Mouse (Mus musculus) spleen, adult 2 months (tissue): Measurements from ENCODE around the gene Man2b2. TPM values are rescaled to one million over a fixed set of nuclear protein-coding genes. Genes with fewer than 3 reads are reported as not detected.

Experiments
- DNase-seq, 2 experiments: peaks; one replicate each; pipeline versions ENCODE4 v3.0.0 to v3.0.0-alpha.2; 2012 to 2021; ENCODE audit warnings: low spot score in 2 of 2, low read depth in 1 of 2
- H3K27ac ChIP-seq: fragments of 200-500 bp; 2 replicates; pipeline ENCODE4 v1.5.1; 2012; ENCODE audit warnings: low read length, inconsistent platforms; ENCODE audit not compliant: insufficient read depth
- H3K27me3 ChIP-seq: fragments of 200-500 bp; 2 replicates; pipeline ENCODE4 v1.6.1; 2012; ENCODE audit warnings: mild to moderate bottlenecking, moderate library complexity, low read length, inconsistent platforms; ENCODE audit not compliant: control insufficient read depth, insufficient read depth
- H3K36me3 ChIP-seq: fragments of 200-500 bp; 2 replicates; pipeline ENCODE4 v1.6.1; 2012; ENCODE audit warnings: mild to moderate bottlenecking, low read length, inconsistent platforms; ENCODE audit not compliant: control insufficient read depth, insufficient read depth
- H3K4me1 ChIP-seq: fragments of 200-500 bp; 2 replicates; pipeline ENCODE4 v1.6.1; 2011; ENCODE audit warnings: inconsistent platforms; ENCODE audit not compliant: control insufficient read depth, insufficient read depth, insufficient read length
- H3K4me3 ChIP-seq: fragments of 200-500 bp; 2 replicates; pipeline ENCODE4 v1.5.1; 2011; ENCODE audit warnings: mild to moderate bottlenecking, inconsistent platforms; ENCODE audit not compliant: insufficient read depth, insufficient read length; ENCODE audit errors: extremely low read depth
- CTCF ChIP-seq: fragments of 200-500 bp; IDR thresholded peaks from 2 replicates; pipeline ENCODE4 v1.5.1; 2011; ENCODE audit warnings: mild to moderate bottlenecking, inconsistent platforms; ENCODE audit not compliant: insufficient read depth, insufficient read length, insufficient replicate concordance; ENCODE audit errors: extremely low read depth
- POLR2A ChIP-seq: fragments of 200-500 bp; IDR thresholded peaks from 2 replicates; pipeline ENCODE4 v1.6.1; 2011; ENCODE audit warnings: low read depth, low read length, inconsistent platforms
- WGBS: fragments of 180-500 bp; shearing (Covaris S2); methylation state at CpG from one replicate; pipeline ENCODE4 v1.1.7; 2018; 5-methylcytosine and 5-hydroxymethylcytosine counted together
- polyA plus RNA-seq: library from polyadenylated mRNA; depleted of rRNA; stranded (reverse); fragments of >200 nt; gene quantifications from 2 replicates; pipeline ENCODE4 v1.2.3, GENCODE M21; 2012

The Man2b2 gene
- polyA plus RNA-seq, 1 experiment: 75.2 TPM

DNA sequence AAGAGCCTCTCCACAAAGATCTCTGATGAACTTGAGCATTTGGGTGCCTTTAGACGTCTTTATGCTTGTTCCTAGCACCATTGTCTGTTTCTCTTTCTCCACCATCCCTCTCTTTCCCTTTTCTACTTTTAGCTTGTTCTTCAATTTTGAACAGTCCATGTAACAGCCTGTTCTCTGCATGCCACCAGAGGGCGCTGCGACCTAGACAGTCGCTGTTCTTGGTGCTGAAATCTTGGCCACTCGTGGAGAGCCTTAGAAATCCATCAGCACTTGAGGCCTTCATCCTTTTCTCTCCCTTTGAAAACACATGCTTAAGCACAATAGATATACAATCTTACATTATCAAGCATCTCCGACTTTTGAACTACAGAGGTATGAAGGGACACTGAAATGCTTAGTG, 5.5 kb upstream of the Man2b2 start:
- Histone ChIP-seq H3K4me1 (peaks cover 3% of the 10 kb centered on the region; the same call in 1 of the 2 replicates), H3K4me3 (no peak overlapping the region), H3K27ac (no peak overlapping the region), H3K27me3 (no peaks in the 10 kb centered on the region), H3K36me3 (no peaks in the 10 kb centered on the region)
- 3% methylated on average over 6 of the region's 6 CpGs for WGBS
- peak in 1 of 2 experiments; percentile 49 for DNase-seq
- peak; percentile 91; the same call in 1 of the 2 replicates for TF ChIP-seq CTCF
- TF ChIP-seq POLR2A: no peak

DNA sequence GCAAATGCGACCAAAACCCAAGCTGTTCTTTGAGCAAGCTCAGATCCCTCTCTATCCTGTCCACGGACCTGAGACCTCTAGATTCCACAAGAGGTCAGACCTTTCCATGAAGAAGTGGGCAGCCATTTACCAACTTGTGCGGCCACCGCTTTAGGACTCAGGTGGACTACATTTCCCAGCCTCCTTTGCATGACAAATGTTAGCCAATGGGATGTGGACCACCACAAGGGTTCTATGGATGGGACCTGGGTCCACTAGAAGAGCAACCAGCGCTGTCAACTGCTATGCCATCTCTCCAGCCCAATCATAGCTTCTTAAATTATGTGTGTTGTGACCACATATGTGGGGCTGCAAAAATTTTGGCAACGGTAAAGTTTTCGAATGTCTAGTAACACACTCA, 819 bp upstream of the Man2b2 start:
- H3K4me1 ChIP-seq: peaks cover 9% of the 10 kb centered on the region; the same call in 1 of the 2 replicates
- H3K36me3 ChIP-seq: peaks cover 11% of the 10 kb centered on the region; the same call in 1 of the 2 replicates
- TF ChIP-seq CTCF: no peak
- no peak overlapping the region for H3K27ac ChIP-seq
- WGBS: 58% methylated on average over 7 of the region's 7 CpGs
- no peak for DNase-seq
- H3K27me3 ChIP-seq: no peaks in the 10 kb centered on the region
- no peak overlapping the region for H3K4me3 ChIP-seq

- no peak for DNase-seq
- H3K27ac ChIP-seq: no peak overlapping the region
- peaks cover 9% of the 10 kb centered on the region; the same call in 1 of the 2 replicates for H3K4me1 ChIP-seq
- no peaks in the 10 kb centered on the region for H3K27me3 ChIP-seq
- no peak for TF ChIP-seq CTCF
- no peak for TF ChIP-seq POLR2A
- WGBS: 91% methylated on average over 4 of the region's 4 CpGs
- no peak overlapping the region for H3K4me3 ChIP-seq
- H3K36me3 ChIP-seq: peaks cover 24% of the 10 kb centered on the region
These were observed 1.4 kb downstream of the Man2b2 start for GRCm38 (mm10) chr5:36829098-36829497.

- no peak for DNase-seq
- peaks cover 71% of the 10 kb centered on the region for H3K36me3 ChIP-seq
- no peak for TF ChIP-seq CTCF
- TF ChIP-seq POLR2A: no peak
- H3K4me3 ChIP-seq: no peak overlapping the region
- no peaks in the 10 kb centered on the region for H3K4me1 ChIP-seq
- no peak overlapping the region for H3K27ac ChIP-seq
- H3K27me3 ChIP-seq: no peaks in the 10 kb centered on the region
- 97% methylated on average over 4 of the region's 4 CpGs for WGBS
These were observed 7.5 kb downstream of the Man2b2 start for GRCm38 (mm10) chr5:36822907-36823306.

- Histone ChIP-seq H3K4me1 (no peaks in the 10 kb centered on the region), H3K27me3 (no peaks in the 10 kb centered on the region), H3K27ac (no peak overlapping the region), H3K4me3 (no peak overlapping the region), H3K36me3 (peaks cover 63% of the 10 kb centered on the region)
- DNase-seq: peak in 1 of 2 experiments; percentile 45
- 78% methylated on average over 6 of the region's 6 CpGs for WGBS
- TF ChIP-seq CTCF: peak; percentile 74; the same call in 1 of the 2 replicates
- no peak for TF ChIP-seq POLR2A
These were observed 10.3 kb downstream of the Man2b2 start for GRCm38 (mm10) chr5:36820142-36820541.

DNA sequence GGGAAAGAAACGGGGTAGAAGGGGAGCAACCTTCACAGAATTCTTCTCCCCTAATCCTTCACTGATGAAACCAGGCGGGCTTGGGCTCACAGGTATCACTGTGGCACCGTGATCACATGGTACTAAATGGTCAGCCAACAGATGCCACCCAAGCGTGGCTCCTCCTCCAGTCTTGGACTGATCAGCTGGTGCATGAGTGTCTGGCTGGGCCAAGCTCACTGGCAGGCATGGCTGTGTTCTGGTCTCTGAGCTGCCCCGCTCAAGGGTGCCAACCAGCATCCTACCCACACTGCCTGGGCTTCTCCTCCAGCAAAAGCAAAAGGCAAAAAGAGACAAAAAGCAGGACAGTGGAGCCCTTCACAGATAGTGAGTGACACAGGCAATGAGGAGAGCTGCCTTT, 10.7 kb downstream of the Man2b2 start:
- peaks cover 64% of the 10 kb centered on the region for H3K36me3 ChIP-seq
- DNase-seq: no peak

DNA sequence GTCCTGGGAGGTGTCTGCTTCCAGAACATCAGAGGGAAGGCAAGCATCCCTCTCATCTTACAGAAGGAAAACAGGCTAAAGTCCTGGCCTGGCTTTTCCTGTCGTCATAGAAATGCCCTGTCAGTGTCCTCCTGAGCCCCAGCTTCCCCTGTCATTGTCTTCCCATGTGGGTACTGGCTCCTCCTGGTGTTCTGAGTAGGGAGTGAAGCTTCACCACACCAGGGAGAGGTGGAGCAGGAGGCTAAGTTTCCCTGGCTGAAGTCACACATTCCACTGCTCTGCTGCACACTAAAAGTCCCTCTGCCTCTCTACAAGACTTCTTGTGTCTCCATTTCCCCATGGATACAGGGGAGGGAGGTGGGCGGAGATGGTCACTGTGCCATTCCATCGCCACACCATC, 12.7 kb downstream of the Man2b2 start:
- no peak overlapping the region for H3K27ac ChIP-seq
- TF ChIP-seq POLR2A (no peak), CTCF (no peak)
- peaks cover 57% of the 10 kb centered on the region for H3K36me3 ChIP-seq
- no peak for DNase-seq
- peaks cover 2% of the 10 kb centered on the region; the same call in 1 of the 2 replicates for H3K4me1 ChIP-seq
- H3K4me3 ChIP-seq: no peak overlapping the region
- WGBS: 86% methylated on average over 3 of the region's 3 CpGs
- no peaks in the 10 kb centered on the region for H3K27me3 ChIP-seq

More for the DNA sequence above, 10.7 kb downstream of the Man2b2 start:
- no peak for TF ChIP-seq CTCF
- TF ChIP-seq POLR2A: no peak
- Histone ChIP-seq H3K4me3 (no peak overlapping the region), H3K4me1 (no peaks in the 10 kb centered on the region), H3K27ac (no peak overlapping the region), H3K27me3 (no peaks in the 10 kb centered on the region)
- 91% methylated on average over 5 of the region's 5 CpGs for WGBS

GRCm38 (mm10) chr5:36814554-36814953, 15.9 kb downstream of the Man2b2 start:
- DNase-seq: peak in 1 of 2 experiments; percentile 37

More at GRCm38 (mm10) chr5:36814554-36814953, 15.9 kb downstream of the Man2b2 start:
- WGBS: 61% methylated on average over 6 of the region's 6 CpGs
- TF ChIP-seq CTCF (peak; percentile 23; the same call in 1 of the 2 replicates), POLR2A (no peak)
- H3K36me3 ChIP-seq: peaks cover 38% of the 10 kb centered on the region
- peaks cover 2% of the 10 kb centered on the region; the same call in 1 of the 2 replicates for H3K4me1 ChIP-seq
- H3K4me3 ChIP-seq: no peak overlapping the region
- no peaks in the 10 kb centered on the region for H3K27me3 ChIP-seq
- H3K27ac ChIP-seq: no peak overlapping the region
